Mouse (Mus musculus): ENCODE measurements around the gene Tspan1.

The Tspan1 gene

GRCm38 (mm10) chr4:116165708-116166407 is 1.5 kb downstream of the Tspan1 start:
- no peak for DNase-seq (ENCODE audit: low spot score)

GRCm38 (mm10) chr4:116164759-116165554 is 2.4 kb downstream of the Tspan1 start:
- no peak for DNase-seq (ENCODE audit: low spot score)

- DNase-seq (ENCODE audit: low spot score), result no peak
Observed at GRCm38 (mm10) chr4:116162142-116162541, 5.3 kb downstream of the Tspan1 start.

- DNase-seq (ENCODE audit: low spot score), result peak; percentile 62
Observed at GRCm38 (mm10) chr4:116160769-116161168, 6.6 kb downstream of the Tspan1 start.

- no peak for DNase-seq (ENCODE audit: low spot score)
Observed at GRCm38 (mm10) chr4:116159912-116160311, 7.5 kb downstream of the Tspan1 start.

GRCm38 (mm10) chr4:116157882-116158281 is 9.5 kb downstream of the Tspan1 start:
- DNase-seq (ENCODE audit: low spot score), result no peak

GRCm38 (mm10) chr4:116152702-116153101 is 14.7 kb downstream of the Tspan1 start:
- no peak for DNase-seq (ENCODE audit: low spot score)

GRCm38 (mm10) chr4:116151238-116151637 is 16.2 kb downstream of the Tspan1 start, which contains the start of gene Lurap1:
Lurap1 (minus strand) TSS chr4:116151338.
- no peak for DNase-seq (ENCODE audit: low spot score)

GRCm38 (mm10) chr4:116150862-116151221 is 16.6 kb downstream of the Tspan1 start:
- DNase-seq (ENCODE audit: low spot score), result no peak

- no peak for DNase-seq (ENCODE audit: low spot score)
Observed at GRCm38 (mm10) chr4:116150156-116150861, 17.1 kb downstream of the Tspan1 start.

GRCm38 (mm10) chr4:116149812-116150155 is 17.6 kb downstream of the Tspan1 start:
- DNase-seq (ENCODE audit: low spot score), result no peak

- no peak for DNase-seq (ENCODE audit: low spot score)
Observed at GRCm38 (mm10) chr4:116143891-116144717, 23.3 kb downstream of the Tspan1 start.

- DNase-seq (ENCODE audit: low spot score), result no peak
Observed at GRCm38 (mm10) chr4:116143317-116143811, 24.0 kb downstream of the Tspan1 start.

- DNase-seq (ENCODE audit: low spot score), result no peak
Observed at GRCm38 (mm10) chr4:116142269-116142668, 25.1 kb downstream of the Tspan1 start.

GRCm38 (mm10) chr4:116141736-116142135 is 25.7 kb downstream of the Tspan1 start:
- DNase-seq (ENCODE audit: low spot score), result no peak

- DNase-seq (ENCODE audit: low spot score), result no peak
Observed at GRCm38 (mm10) chr4:116140801-116141574, 26.4 kb downstream of the Tspan1 start.

- no peak for DNase-seq (ENCODE audit: low spot score)
Observed at GRCm38 (mm10) chr4:116137421-116137996, 29.9 kb downstream of the Tspan1 start.

GRCm38 (mm10) chr4:116134990-116135389 is 32.4 kb downstream of the Tspan1 start:
- DNase-seq (ENCODE audit: low spot score), result no peak

- no peak for DNase-seq (ENCODE audit: low spot score)
Observed at GRCm38 (mm10) chr4:116133126-116133525, 34.3 kb downstream of the Tspan1 start.

- DNase-seq (ENCODE audit: low spot score), result no peak
Observed at GRCm38 (mm10) chr4:116127956-116128355, 39.4 kb downstream of the Tspan1 start.

Data from left cerebral cortex, adult 11 months (tissue).